Mouse (Mus musculus): Measurements from ENCODE around the gene Zbtb4. TPM values are rescaled to one million over a fixed set of nuclear protein-coding genes. Genes with fewer than 3 reads are reported as not detected.
A peak's percentile ranks its signal among the peaks of the same experiment; 100 is the strongest.

Zbtb4 gene
- polyA plus RNA-seq, 1 experiment from 2014 or later = 1.6 TPM

DNA sequence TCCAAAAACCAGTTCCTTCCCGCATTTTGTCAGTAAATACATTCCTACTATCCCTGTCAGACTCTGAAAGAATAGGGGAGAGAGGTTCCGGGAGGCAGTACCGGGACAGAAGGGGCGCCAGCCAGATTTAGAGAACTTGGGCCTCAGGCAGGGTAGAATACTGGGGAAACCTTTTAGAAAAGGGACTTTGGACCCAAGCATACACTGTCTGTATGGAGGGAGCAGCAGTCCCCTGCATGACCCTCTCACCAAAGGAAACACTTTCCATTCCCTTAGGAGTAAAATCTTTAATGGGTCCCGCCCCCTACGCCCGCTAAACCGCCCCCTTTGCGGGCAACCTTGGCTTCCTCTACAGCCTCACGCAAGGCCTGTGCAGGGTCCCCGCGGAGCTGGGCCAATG, 37.6 kb downstream of the Zbtb4 start:
- WGBS = 1% methylated on average over 12 of the region's 12 CpGs
- H3K4me2 ChIP-seq = peak overlapping the region; percentile 97
- peaks cover 64% of the 10 kb centered on the region for H3K4me1 ChIP-seq
- peak; percentile 4; the same call in 1 of the 2 replicates for ATAC-seq
- no peak overlapping the region for H3K27ac ChIP-seq
- H3K36me3 ChIP-seq (ENCODE audit: poor library complexity, severe bottlenecking) = no peaks in the 10 kb centered on the region
- peak overlapping the region; percentile 76 for H3K9ac ChIP-seq
- H3K4me3 ChIP-seq = peak overlapping the region; percentile 54
- H3K9me3 ChIP-seq (replicated peaks) = 0 out of 2 replicates have a peak, but pooled peaks cover 5% of the 10 kb centered on the region
- H3K27me3 ChIP-seq = peaks cover 50% of the 10 kb centered on the region

DNA sequence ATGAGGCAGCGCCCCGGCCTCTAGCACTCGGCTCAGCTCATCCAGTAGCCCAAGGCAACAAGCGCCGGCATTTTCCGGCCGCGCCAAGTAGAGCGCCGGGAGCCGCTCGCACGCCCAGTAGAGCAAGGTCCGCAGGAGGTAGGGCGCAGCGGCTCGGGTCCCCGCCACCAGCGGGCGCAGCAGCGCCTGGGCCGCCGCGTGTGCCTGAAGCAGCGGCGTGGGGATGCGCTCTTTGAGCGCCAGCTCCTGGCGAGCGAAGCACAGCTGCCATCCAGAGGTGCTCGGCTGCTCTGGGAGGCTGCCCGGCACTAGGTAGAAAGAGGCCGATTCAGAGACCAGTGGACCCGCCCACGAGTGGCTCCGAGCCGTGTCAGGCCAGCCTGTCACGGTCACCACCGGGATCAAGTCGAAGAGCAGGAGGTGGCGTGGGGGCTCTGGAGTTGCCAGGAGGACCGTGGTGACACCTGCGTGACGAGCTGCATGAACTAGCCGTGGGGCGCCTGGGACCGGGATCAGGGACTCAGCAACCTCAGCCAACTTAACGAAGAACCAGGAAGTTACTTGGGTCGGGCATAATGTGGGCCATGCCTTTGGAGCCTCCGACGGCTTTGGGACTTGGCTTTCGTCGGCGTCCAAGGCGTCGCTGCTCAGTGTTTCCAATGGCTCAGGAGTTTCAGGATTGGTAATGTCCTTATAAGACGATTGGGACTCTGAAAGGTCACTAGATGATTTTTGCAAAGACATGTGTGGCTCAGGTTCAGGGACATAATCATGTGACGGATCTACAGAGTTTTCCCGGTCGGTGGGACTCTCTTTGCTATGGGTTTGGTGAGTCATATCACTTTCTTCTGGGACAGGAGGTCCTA, 38.3 kb downstream of the Zbtb4 start:
- peak overlapping the region; percentile 76 for H3K9ac ChIP-seq
- peaks cover 57% of the 10 kb centered on the region for H3K4me1 ChIP-seq
- peaks cover 50% of the 10 kb centered on the region for H3K27me3 ChIP-seq
- ATAC-seq = peak; percentile 22; the same call in 1 of the 2 replicates
- H3K9me3 ChIP-seq (replicated peaks) = 0 out of 2 replicates have a peak, but pooled peaks cover 5% of the 10 kb centered on the region
- WGBS = under 1% methylated on average over 60 of the region's 60 CpGs
- H3K4me3 ChIP-seq = peak overlapping the region; percentile 54
- no peak overlapping the region for H3K27ac ChIP-seq
- H3K36me3 ChIP-seq (ENCODE audit: poor library complexity, severe bottlenecking) = no peaks in the 10 kb centered on the region
- H3K4me2 ChIP-seq = peak overlapping the region; percentile 97

DNA sequence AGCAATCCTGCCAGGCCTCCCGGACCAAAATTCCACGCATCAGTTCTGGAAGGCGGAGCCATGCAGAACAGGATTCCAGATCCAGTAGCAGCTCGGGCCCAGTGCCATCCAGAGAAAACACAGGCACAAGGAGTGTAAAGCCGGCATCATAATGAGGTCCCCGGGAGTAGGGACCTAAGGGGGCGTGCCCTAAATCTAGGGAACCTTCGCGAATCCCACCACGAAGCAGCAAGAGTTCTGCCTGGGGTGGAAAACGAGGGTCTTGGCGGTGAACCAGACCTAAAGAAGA, 38.9 kb downstream of the Zbtb4 start:
- Histone ChIP-seq H3K36me3 (ENCODE audit: poor library complexity, severe bottlenecking) (no peaks in the 10 kb centered on the region), H3K9ac (no peak overlapping the region), H3K9me3 (replicated peaks) (0 out of 2 replicates have a peak, but pooled peaks cover 5% of the 10 kb centered on the region), H3K27me3 (peaks cover 50% of the 10 kb centered on the region), H3K4me2 (peak overlapping the region; percentile 97), H3K4me3 (peak overlapping the region; percentile 54), H3K27ac (no peak overlapping the region), H3K4me1 (peaks cover 51% of the 10 kb centered on the region)
- WGBS = 8% methylated on average over 12 of the region's 12 CpGs
- ATAC-seq = no peak

DNA sequence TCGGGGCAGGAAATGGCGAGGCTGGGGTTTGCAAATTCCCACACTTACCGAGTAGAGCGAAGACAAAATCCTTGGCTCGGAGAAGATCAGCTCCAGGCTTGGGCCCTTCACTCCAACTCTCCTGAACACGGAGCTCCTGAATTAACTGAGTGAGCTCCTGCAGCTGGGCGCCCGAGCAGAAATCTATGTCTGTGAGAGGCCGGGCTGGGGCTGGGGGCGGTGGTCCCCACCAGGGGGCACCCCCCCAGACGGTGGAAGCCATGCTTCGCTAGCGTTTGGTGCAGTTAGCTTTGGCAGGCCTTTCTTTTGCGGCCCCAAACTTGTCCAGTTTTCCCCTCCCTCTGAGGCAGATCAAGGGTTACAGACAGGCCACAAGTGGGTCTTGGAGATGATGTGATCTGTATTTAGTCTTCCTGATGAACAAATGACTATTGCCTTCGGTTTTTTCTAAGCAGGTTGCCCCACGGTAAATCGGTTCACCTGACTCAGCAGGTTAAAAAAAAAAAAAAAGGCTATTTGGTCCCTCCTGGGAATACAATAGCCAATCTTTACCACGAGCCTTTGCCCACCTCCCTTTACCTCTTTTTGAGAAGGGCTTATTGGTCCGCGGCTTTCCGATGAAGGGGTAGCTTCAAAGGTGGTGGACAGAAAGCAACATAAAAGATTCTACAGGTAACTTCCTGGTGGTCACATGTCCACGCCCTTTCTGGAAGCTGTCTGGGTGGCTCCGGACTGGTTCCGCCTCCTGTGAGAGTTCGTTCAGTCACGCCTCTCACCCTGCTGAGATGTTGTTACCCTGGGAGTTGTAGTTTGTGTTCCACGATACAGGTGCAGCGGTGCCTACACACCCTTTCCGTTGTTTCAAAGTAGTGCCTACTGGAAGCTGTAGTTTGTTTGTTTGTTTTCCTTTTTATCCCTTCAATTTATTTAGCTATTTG, 39.5 kb downstream of the Zbtb4 start, which contains the start of gene Tmem102:
Gene Tmem102 (minus strand): TSS at position 653 of the 938 bp plus-strand sequence.
- H3K9ac ChIP-seq = no peak within 1 kb of the TSS
- H3K4me1 ChIP-seq = peaks cover 45% of the 10 kb centered on the region
- no peak within 1 kb of the TSS for H3K27ac ChIP-seq
- H3K9me3 ChIP-seq (replicated peaks) = 0 out of 2 replicates have a peak, but pooled peaks cover 5% of the 10 kb centered on the region
- 5% methylated on average over 29 of the region's 29 CpGs for WGBS
- H3K4me3 ChIP-seq = peak within 1 kb of the TSS; percentile 54
- H3K27me3 ChIP-seq = peaks cover 50% of the 10 kb centered on the region
- H3K36me3 ChIP-seq (ENCODE audit: poor library complexity, severe bottlenecking) = no peaks in the 10 kb centered on the region
- peak within 1 kb of the TSS; percentile 97 for H3K4me2 ChIP-seq
- ATAC-seq = no peak

DNA sequence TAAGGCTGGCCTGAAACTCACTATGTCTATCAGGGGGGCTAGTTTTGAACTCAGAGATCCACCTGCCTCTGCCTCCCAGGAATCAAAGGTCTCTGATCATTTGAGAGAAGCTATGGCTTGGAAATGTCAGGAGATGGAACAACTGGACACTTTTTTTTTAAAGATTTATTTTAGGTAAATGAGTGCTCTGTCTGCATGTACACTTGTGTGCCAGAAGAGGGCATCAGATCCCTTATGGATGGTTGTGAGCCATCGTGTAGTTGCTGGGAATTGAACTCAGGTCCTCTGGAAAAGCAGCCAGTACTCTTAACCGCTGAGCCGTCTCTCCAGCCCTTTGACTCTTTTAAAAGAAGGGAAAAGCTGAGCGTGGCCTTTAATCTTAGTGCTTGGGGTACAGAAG, 40.7 kb downstream of the Zbtb4 start:
- Histone ChIP-seq H3K4me3 (no peak overlapping the region), H3K9me3 (replicated peaks) (0 out of 2 replicates have a peak, but pooled peaks cover 5% of the 10 kb centered on the region), H3K27ac (no peak overlapping the region), H3K27me3 (peaks cover 53% of the 10 kb centered on the region), H3K4me1 (peaks cover 37% of the 10 kb centered on the region), H3K36me3 (ENCODE audit: poor library complexity, severe bottlenecking) (no peaks in the 10 kb centered on the region), H3K4me2 (no peak overlapping the region), H3K9ac (no peak overlapping the region)
- no peak for ATAC-seq
- WGBS = 89% methylated on average over 4 of the region's 4 CpGs

DNA sequence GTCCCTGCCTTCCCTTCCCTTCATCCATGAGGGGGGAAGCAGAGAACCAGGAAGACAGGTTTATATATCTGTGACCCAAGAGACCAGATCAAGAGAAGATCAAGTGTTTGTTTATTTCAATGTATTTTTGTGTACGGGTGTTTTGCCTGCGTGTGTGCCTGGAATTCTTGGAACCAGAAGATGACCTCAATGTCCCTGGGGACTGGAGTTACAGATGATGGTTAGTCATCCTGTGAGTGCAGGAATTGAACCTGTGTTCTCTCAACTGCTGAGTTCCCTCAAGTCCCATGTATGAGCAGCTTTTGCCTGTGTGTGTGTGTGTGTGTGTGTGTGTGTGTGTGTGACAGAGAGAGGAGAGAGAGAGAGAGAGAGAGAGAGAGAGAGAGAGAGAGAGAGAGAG, 41.9 kb downstream of the Zbtb4 start:
- peaks cover 25% of the 10 kb centered on the region for H3K4me1 ChIP-seq
- peaks cover 41% of the 10 kb centered on the region for H3K27me3 ChIP-seq
- H3K4me3 ChIP-seq = no peak overlapping the region
- H3K9ac ChIP-seq = no peak overlapping the region
- 0 out of 2 replicates have a peak, but pooled peaks cover 5% of the 10 kb centered on the region for H3K9me3 ChIP-seq (replicated peaks)
- H3K36me3 ChIP-seq (ENCODE audit: poor library complexity, severe bottlenecking) = no peaks in the 10 kb centered on the region
- H3K27ac ChIP-seq = no peak overlapping the region
- H3K4me2 ChIP-seq = no peak overlapping the region
- no peak for ATAC-seq
- WGBS = 87% methylated on average over 2 of the region's 2 CpGs

DNA sequence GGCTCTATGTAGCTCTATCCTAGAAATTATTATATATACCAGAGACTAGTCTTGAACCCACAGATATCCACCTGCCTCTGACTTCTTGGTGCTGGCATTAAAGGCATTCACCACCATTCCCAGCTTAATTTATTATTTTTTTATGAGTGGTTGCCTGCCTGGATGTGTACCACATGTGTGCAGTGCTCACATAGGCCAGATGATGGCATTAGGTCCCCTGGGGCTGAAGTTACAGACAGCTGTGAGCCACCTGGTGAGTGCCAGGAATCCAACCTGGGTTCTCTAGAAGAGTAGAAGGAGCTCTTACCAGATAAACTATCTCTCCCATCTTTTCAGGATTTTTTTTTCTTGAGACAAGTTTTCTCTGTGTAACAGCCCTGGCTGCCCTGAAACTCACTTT, 44.6 kb downstream of the Zbtb4 start:
- Histone ChIP-seq H3K4me3 (no peak overlapping the region), H3K4me1 (no peaks in the 10 kb centered on the region), H3K4me2 (no peak overlapping the region), H3K9ac (no peak overlapping the region), H3K27ac (no peak overlapping the region), H3K36me3 (ENCODE audit: poor library complexity, severe bottlenecking) (no peaks in the 10 kb centered on the region), H3K9me3 (replicated peaks) (0 out of 2 replicates have a peak, but pooled peaks cover 5% of the 10 kb centered on the region), H3K27me3 (peaks cover 21% of the 10 kb centered on the region)
- no peak for ATAC-seq

DNA sequence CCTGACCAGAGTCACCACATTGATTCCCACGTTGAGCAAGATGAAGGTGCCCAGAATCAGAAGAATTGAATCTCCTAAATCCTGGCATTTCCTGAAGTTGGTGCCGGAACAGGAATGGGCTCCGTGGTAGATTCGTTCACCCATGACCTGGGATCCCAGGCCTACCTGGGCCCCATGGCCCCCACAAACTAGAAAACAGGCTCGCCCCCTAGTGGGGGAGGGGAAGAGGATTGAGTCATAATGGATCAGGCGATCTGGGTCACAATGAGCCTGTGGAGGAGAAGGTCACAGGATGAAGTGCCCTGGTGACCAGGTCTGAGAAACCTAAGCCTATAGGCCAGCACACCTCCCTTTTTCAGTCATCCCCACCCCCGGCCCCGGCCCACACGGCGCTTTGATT, 49.4 kb downstream of the Zbtb4 start, which contains the start of gene Gm39566:
Gene Gm39566 (minus strand): TSS at position 144 of the 400 bp plus-strand sequence.
- Histone ChIP-seq H3K4me3 (no peak within 1 kb of the TSS), H3K9ac (no peak within 1 kb of the TSS), H3K4me1 (no peaks in the 10 kb centered on the region), H3K4me2 (no peak within 1 kb of the TSS), H3K36me3 (ENCODE audit: poor library complexity, severe bottlenecking) (no peaks in the 10 kb centered on the region), H3K27me3 (0 out of 2 replicates have a peak, but pooled peaks cover 3% of the 10 kb centered on the region), H3K9me3 (replicated peaks) (peaks cover 12% of the 10 kb centered on the region), H3K27ac (no peak within 1 kb of the TSS)
- whole genome bisulfite sequencing = 63% methylated on average over 10 of the region's 10 CpGs
- ATAC-seq = no peak

DNA sequence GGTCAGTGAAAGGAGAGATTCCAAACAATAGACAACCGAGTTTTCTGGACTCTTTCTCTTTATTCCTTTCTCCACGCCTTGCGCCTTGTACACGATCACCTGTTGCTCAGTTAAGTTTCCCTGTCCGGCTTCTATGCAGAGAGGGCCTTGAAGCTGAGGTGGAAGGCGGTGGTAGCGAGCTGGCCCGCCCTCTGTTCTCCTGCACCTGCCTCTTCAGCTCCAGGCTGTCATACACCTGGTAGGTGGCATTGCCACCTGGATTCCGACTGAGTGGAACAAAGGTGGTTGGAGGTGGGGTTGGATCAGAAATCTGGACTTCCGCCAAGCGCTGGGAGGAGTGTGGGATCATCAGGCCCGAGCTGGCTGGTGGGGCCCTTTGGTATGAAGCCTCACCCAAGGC, 50.8 kb downstream of the Zbtb4 start:
- Histone ChIP-seq H3K36me3 (ENCODE audit: poor library complexity, severe bottlenecking) (no peaks in the 10 kb centered on the region), H3K4me2 (no peak overlapping the region), H3K4me1 (no peaks in the 10 kb centered on the region), H3K27me3 (no peaks in the 10 kb centered on the region), H3K4me3 (no peak overlapping the region), H3K27ac (no peak overlapping the region), H3K9me3 (replicated peaks) (peaks cover 12% of the 10 kb centered on the region), H3K9ac (no peak overlapping the region)
- no peak for ATAC-seq
- 89% methylated on average over 12 of the region's 12 CpGs for WGBS

DNA sequence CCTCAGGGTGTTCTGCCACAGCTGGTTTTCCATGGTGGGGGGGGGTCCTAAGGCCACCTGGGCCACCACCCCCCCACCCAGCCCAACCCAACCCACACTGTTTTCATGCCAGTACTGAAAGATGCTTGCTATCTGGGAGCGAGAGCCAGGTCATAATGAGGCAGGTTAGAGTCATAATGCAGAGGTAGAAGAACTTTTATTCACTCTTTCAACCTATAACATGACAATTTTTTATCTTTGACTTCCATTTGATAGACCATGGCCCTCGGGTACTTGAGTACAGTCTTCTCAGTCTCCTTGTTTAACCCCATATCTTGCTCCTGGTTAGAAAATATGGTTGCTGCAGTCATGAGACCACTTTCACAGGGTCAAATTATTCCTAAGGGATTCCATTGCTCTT, 52.7 kb downstream of the Zbtb4 start, which contains the start of gene Spem2:
Gene Spem2 (minus strand): TSS at position 101 of the 400 bp plus-strand sequence.
- Histone ChIP-seq H3K4me3 (no peak within 1 kb of the TSS), H3K9me3 (replicated peaks) (peaks cover 12% of the 10 kb centered on the region), H3K36me3 (ENCODE audit: poor library complexity, severe bottlenecking) (no peaks in the 10 kb centered on the region), H3K9ac (no peak within 1 kb of the TSS), H3K27me3 (no peaks in the 10 kb centered on the region), H3K4me2 (no peak within 1 kb of the TSS), H3K27ac (no peak within 1 kb of the TSS), H3K4me1 (no peaks in the 10 kb centered on the region)
- ATAC-seq = no peak
- 77% methylated on average over 2 of the region's 2 CpGs for WGBS

DNA sequence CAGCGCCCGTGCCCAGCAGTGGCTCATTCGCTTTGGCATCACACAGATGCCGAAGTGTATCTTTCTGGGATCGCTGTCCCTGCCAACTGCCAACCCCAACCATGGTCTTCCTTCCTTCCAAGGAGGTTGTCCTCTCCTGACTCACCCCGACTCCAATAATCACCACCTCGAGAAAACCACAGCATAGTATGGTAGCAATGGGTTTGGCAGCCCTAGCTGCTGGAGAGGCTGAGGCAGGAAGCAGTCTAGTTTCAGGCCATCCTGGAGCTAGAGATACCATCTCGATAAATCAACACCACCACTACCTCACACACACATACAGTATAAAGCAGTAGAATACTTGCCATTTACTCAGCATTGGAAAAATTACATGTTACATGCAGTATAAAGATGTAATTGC, 53.2 kb downstream of the Zbtb4 start:
- Histone ChIP-seq H3K4me2 (no peak overlapping the region), H3K27me3 (no peaks in the 10 kb centered on the region), H3K27ac (no peak overlapping the region), H3K4me3 (no peak overlapping the region), H3K36me3 (ENCODE audit: poor library complexity, severe bottlenecking) (peaks cover 4% of the 10 kb centered on the region), H3K9ac (no peak overlapping the region), H3K9me3 (replicated peaks) (peaks cover 12% of the 10 kb centered on the region), H3K4me1 (no peaks in the 10 kb centered on the region)
- WGBS = 93% methylated on average over 8 of the region's 8 CpGs
- ATAC-seq = no peak

DNA sequence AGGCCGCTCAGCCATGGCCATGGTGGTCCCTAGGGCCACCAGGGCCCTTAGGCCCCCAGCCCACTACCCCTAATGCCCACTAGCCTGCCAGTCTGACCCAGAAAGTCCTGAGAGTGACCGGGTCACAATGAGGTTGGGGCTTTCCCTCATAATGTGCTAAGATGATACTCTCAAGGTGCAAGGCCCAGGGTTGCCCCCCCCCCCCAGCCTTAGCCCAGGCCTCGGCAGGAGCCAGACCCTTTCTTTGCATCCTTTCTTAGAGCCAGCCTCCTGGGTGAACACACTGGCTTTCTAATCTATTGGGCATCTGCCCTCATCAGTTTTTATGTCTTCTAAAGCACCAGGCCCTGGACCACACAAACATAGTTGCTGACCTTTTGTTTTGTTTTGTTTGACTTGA, 56.4 kb downstream of the Zbtb4 start, which contains the start of gene Spem1:
Gene Spem1 (minus strand): TSS at position 101 of the 400 bp plus-strand sequence.
- 87% methylated on average over 3 of the region's 3 CpGs for WGBS
- Histone ChIP-seq H3K9ac (no peak within 1 kb of the TSS), H3K4me1 (no peaks in the 10 kb centered on the region), H3K27ac (no peak within 1 kb of the TSS), H3K4me2 (no peak within 1 kb of the TSS), H3K4me3 (no peak within 1 kb of the TSS), H3K9me3 (replicated peaks) (peaks cover 6% of the 10 kb centered on the region), H3K27me3 (no peaks in the 10 kb centered on the region), H3K36me3 (ENCODE audit: poor library complexity, severe bottlenecking) (peaks cover 36% of the 10 kb centered on the region)
- ATAC-seq = no peak
